Mouse (Mus musculus) lung, postnatal 25 days (tissue): ENCODE measurements around the gene Defb28.

Source experiments
- DNase-seq: peaks from one replicate; pipeline ENCODE4 v3.0.0; 2022; ENCODE audit warnings: low spot score

Defb28 gene

DNA sequence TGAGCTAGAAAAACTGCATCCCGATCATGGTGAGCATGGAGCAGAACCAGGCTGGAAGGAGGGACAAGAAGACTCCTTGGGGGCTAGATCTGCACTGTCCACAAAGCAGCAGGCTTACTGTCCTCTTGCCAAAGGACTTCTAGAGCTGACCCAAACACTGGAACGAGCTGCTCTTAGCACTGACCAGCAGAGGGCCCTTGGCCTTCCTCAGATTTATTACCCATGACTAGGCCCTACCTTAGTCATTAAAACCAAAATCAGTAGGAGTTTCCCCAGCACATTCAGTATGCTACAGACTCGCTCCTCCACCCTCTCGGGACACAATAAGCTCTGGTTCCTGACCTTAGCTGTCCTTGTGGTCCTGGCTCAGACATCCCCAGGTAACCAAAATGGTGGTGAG lies at the start of gene Defb28:
Gene Defb28 (plus strand): TSS at position 275 of the 400 bp plus-strand sequence.
- no peak for DNase-seq

DNA sequence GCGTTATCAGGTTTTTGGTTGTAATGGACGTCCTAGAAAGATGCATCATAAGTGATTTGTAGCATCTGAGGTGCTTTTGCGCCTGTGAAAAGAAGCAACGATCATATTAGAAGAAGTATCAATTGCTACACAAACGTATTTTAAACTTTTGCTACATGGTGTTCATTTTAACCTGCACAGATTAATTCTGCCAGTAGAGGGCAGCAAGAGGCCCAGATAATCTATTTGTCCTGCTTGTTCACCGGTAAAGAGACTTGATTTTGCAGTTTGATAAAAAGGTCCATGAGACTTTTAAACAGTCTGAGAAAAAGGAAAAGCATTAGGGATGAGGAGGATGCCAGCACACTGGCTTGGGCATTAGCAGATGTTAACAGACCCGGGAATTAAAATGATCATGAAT lies 47.1 kb upstream of the Defb28 start:
- DNase-seq = peak; percentile 47

DNA sequence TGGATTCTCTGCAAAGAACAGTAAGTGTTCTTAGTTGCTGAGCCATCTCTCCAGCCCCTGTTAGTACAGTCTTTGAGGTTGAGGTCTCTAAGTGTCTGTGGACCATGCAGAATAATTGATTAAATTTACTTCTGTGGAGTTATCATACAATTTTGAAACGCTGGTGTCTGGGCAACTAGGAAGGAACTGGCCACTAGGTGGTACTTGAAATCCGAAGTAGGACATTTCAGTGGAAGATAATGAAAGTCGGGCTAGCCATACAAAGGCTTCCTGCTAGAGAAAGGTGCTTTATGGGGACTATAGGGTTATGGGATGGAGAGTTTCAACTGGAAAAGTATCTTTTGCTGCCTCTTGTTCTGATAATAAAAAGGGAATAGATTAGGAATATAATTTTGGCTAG lies 45.6 kb upstream of the Defb28 start:
- no peak for DNase-seq

DNA sequence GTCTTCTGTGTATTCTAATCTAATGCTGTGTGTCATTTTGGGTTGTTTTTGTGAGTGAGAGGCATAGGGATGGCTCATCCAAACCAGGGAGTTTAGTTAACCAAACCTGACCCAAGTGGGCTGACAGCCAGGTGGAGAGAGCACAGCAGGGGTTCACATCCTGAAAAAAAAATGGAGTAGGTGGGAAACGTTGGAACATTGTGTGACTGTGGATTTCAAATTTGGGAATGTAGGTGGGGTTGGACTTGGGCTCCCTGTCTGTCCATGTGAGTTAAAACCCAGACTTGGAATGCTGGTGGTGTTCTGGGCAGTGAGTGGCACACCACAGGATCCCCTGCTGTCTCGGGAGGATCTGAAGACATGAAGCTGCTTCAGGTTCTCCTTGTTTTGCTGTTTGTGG lies 41.3 kb upstream of the Defb28 start, which contains the start of gene Defb20:
Gene Defb20 (plus strand): TSS at position 301 of the 400 bp plus-strand sequence.
- DNase-seq = no peak

DNA sequence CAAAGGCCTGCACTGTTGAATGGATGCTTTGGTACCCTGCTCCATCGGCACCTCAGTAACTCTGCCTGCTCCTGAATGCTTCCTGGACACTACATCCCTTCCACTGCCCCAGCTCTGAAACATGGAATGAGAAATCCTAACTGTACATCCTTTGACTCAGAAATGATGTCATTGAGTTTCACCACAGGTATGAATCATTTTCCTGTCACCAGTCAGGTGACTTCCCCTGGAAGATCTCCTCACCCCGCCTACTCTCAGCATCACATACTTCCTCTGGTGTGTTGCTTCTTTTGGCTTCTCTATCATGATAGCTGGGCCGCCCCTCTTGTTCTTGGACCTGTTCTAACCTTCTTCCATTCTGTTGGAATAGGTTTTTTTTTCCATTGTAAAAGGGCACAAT lies 37.2 kb upstream of the Defb28 start:
- no peak for DNase-seq

DNA sequence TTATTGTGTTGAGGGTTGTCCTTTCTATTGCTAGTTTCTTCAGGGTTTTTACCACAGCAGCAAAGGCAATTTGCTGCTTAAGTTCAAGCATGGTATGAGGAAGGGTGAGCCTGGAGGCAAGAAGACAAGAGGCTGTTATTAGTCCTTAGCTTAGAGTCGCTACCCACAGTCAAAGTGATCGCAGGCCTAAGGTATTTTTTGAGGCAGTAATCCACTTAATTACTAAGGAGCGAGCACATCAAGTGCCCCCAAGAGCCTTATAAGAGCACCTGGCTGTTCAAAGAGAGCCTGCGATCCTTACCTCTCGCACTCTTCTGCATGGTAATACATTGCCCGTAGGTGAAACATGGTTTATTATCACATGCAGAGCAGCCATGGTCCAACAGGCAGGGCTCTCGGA lies 36.3 kb upstream of the Defb28 start:
- peak; percentile 10 for DNase-seq

DNA sequence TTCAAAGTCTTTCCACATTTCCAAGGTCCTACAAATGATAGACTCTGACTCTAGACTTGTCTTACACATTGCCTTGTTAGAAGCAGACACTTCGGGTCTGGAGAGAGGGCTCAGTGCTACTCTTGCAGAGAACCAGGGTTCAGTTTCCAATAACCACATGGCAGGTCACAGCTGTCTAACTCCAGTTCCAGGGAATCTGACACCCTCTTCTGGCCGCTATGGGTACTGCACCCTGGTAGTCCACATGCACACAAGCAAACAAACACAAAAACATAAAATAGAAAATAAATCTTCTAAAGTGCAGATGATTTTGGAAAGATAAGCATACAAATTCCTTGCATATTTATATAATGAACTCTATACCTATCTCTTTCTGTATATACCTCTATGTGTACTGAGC lies 31.0 kb upstream of the Defb28 start:
- no peak for DNase-seq

DNA sequence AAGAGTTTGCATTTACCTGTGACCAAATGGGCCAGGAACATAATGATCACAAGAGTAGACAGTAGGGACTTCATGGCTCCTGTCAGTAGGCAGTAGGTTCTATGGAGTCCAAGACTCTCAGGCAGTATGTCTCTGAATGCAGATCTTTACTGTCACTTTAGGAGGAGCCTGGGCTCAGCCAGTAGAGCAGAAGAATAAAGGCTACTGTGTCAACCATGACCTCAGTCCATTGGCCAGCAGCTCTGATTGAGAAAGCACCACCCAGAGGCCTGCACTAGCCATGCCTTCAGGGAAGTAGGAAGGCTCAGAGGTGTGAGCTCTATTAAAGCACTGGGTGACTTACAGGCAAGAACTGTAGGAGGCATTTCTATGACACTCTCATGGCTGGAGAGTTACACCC lies 28.0 kb upstream of the Defb28 start, which contains the start of gene Defb22:
Gene Defb22 (minus strand): TSS at position 101 of the 400 bp plus-strand sequence.
- DNase-seq = no peak

DNA sequence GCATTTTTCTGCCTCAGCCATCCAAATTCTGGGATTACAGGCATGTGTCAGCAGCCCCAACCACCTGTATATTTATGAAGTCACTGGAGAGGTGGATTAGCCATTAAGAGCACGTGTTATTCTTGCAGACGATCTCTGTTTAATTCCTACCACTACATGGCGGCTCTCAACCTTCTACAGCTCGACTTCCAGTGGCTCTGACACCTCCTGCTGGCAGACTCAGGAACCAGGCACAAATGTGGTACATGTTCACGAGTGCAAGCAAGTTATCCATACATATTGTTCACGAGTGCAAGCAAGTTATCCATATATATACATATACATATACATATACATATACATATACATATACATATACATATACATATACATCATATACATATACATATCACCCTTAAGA lies 24.9 kb upstream of the Defb28 start:
- DNase-seq = no peak

DNA sequence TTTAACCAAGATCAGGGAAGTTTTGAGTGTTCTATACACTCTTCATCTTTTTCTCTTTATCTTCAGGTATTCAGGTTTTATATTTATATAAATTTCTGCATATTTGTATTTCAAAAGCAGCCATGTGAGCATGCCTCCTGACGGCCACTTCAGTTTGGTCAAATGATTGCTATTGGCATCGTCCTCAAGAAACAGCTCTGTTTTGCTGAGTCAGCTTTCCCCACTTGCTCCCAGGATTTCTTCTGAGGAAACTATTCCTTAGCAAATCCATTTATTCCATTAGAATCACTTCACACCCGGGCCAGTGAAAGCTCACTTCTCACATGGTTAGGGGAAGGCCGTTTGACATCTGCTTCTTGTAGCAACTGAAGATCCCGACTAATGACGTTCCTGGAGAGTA lies 20.0 kb upstream of the Defb28 start:
- DNase-seq = no peak

DNA sequence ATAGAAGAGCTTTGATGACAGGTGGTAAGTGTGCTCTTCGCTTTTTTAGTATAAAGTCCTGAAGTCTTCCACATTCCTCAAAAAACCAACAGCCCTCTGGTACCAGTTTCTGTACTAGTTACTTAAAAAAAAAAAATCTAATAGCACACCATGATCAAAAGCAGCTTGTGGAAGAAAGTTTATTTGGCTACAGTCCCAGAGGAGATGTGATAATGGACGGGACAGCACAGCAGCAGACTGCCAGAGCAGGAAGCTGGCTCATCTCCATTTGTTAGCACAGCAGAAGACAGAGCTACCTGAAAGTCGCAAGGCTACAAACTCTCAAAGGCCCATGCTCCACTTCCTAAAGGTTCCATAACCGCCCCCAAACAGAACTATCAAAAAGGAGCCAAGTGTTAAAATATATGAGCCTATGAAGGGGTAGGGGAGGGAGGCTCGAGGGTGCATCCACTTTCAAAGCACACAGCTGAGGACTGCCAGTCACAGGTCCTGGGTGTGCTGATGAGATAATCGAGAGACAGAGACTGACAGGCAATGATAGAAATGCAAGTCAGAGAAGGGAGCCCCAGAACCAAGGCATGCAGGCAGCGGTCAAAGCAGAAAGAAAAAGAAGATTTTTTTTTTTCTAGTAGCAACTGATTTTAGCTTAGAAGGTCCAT lies 17.7 kb upstream of the Defb28 start:
- no peak for DNase-seq

DNA sequence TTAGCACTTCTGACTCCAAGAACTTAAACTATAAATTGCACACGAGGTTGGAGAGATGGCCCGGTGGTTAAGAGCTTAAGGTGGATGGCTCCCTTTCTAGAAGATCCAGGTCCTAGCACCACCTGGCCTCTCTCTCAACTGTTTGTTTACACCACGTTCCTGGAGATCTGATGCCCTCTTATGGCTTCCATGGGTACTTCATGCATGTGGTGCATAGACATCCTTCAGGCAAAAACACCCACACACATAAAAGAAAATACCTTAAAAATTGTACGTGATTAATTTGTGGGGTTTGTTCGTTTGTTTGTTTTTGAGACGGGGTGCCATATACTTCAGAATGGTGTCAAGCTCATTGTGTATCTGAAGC lies 17.2 kb upstream of the Defb28 start:
- no peak for DNase-seq

DNA sequence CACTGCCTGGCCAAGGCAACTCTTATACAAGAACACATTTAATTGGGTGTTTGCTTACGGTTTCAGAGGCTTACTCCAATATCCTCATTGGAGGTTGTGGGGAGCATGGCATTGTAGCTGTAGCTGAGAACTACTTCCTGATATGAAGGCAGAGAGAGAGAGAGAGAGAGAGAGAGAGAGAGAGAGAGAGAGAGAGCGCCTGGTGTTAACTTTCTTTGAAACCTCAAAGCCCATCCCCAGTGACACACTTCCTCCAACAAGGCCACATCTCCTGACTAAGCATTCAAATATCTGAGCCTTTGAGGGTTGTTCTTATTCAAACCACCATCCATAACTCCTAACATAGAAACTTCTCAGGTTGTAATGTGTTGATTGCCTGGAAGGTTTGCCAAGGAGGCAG lies 14.1 kb upstream of the Defb28 start:
- DNase-seq = no peak

DNA sequence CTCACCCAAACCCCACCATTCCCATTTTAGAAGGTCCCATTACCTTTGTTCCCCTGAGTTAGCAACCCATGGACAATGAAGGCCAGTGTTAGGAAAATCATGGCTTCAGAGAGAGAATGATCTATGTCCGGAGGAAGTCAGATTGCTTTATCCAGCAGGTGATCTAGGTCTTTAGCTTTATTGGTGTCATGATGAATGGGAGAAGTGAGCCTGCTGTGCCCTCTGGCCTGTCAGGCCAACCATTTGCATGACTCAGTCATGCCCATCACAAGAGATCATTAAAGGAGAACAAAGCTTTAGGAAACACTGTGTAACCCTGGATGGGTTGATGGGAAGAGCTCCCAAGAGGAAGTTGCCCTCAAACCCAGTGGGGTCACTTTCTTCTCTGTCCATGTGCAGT lies 6.5 kb upstream of the Defb28 start, which contains the start of gene Defb26:
Gene Defb26 (minus strand): TSS at position 101 of the 400 bp plus-strand sequence.
- DNase-seq = no peak

DNA sequence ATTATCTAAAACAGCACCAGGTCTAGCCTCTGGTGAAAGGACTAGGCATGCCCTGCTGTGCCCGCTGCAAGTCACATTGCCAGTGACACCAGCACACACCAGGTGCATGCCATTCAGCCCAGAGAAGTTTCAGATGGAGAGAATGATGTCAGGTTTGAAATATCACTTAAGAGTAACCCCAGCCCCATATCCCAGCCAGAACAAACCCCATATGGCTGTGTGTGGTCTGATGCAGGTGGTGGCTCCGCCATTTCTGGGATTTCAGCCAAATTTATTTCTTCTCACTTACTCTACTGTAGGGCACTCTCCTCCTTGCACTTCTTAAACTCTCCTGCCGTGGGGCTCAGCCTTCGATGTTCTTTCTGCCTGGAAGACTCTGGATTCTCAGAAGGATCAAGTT lies 2.0 kb upstream of the Defb28 start:
- no peak for DNase-seq

DNA sequence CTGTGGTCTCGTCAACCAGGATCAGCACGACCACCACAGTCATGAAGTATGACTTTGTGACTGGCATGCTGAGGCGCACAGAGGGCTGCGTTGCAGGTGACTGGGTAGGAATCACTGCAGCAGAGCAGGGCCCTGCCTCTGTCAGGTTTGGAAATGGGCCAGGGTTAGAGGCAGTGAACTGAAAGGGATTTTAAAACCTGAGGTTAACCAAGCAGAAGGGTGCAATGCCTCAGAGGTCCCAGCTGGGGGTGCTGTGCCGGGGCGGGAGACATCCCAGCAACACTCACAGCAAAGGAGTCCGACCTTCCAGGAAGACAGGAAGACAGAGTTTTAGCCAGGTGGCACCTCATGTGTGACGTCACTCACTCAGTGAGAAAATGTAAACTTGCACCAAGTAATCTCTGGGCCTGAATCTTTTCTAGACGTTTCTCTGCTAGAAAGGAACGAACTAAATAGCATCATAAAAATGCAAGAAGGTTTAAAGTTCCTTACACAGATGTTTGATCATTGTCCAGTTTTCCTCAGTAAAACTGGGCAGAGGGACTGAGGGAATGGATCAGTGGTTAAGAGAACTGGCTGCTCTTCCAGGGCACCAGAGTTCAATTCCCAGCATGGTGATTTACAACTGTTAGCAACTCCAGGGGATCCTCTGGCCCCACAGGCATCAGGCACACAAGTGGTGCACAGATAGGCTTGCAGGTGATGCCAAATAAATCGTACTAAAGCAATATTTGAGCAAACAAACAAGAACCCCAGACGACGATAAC lies 22.1 kb downstream of the Defb28 start, which contains the start of gene Defb29:
Gene Defb29 (minus strand): TSS at position 155 of the 767 bp plus-strand sequence.
- no peak for DNase-seq

DNA sequence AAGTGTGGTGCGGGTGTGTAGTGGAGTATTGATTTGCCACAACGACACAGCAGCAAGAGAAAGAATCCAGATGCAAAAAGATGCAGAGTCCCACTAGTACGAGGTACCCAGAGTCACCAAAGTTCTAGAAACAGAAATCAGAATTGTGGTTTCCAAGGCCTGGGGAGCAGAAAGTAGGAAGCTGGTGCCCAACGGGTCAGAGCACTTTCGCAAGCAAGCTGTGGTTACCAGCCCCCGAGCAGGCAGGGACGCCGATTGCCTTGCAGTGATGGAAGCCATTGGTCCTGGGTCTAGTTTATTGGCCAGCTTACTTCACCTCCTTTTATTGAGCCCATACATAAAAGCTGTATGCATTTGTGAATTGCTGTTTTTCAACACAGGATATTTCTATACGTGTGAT lies 23.9 kb downstream of the Defb28 start:
- no peak for DNase-seq

DNA sequence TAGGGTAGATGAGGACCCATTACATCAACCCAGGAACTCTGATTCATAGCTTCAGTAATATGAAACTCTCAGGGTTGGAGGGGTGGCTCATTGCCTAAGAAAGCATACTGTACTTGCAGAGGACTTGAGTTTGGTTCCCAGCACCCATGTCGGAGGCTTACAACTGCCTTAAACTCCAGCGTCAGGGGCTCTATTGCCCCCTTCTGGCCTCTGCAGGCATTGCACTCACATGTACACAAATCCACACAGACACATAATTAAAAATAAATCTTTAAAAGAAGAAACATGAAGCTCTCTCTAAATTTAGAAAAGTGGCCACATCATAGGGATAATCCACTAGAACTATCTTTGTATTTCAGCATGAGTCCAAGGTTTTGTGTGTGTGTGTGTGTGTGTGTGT lies 24.8 kb downstream of the Defb28 start:
- DNase-seq = no peak

DNA sequence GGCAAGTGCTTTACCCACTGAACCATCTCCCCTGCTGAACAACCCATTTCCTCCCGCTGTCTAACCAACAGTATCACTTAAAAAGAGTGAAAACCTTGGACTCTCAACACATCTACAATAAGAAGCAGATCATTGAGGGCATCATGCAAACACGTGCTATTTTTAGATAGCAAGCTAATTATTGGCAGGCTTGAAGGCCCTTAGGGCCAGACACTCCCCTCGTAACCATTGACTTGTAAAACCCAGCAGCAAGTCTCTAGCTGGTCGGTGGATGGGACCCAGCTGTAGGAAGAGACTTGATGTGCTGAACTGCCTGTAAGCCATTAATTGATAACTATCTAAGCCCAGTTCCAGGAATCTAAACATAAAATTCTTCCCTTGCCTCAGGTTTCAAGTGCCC lies 25.4 kb downstream of the Defb28 start:
- DNase-seq = peak; percentile 3

DNA sequence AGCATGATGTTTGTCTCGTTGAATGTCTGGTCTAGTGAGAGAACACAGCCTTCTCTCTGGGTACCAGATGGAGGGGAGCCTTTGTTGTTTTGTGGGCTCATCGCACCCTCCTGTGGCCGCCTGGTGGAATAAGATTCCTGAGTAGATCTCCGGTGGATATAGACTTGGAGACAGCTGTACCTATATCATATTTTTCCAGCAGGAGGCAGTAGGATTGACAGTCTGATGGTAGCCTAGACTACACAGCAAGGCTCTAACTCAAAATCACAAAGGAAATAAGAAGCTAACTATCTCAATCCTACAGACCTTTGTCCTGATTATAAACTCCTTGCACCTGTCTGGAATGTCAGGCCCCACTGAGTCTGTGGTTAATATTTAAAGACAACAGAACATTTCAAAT lies 26.6 kb downstream of the Defb28 start:
- peak; percentile 12 for DNase-seq

DNA sequence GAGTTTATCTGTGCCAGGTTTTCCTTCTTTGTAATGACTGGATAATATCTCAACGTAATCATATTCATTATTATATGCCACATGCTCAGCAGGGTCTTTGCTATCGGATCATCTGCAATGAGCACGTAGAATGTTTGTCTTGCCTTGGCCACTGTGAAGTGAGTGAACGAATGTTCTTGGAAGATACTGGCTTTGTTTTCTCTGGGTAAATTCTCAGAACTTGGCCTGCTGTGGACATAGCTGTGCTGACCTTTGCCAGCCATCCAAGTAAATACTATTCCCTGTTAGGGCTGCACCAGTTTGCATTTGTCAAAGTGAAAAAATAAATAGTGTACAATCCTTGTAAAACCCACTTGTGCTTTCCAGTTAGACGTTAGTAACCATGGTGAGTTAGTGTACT lies 30.1 kb downstream of the Defb28 start:
- no peak for DNase-seq

DNA sequence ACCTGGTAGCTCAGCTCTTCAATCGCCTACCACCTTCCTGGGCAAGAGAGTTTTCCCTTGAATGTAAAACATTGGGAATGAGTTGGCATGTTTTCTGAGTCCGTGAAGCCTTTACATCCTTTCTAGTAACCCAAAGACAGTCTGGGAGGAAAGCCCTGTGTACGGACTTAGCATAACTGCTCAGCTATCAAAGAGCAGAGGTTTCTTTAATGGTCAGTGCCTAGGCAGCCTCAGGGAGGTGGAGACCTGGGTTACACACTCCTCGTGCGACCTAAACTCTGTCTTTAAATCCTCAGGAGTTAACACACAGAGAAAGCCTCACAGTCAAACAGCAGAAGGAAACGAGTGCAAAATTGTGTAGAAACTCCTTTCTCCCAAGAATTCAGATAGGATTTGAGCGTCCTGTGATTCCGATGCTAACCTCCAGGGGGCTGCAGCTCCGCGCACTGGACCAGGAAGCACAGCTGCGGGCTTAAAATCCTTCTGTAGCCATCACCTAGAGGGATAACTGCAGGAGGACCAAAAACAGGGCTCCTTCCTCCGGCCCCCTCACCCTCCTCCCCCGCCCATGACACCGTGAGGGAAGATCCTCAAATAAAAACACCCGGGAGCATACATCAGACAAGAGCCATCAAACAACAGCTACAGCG lies 35.8 kb downstream of the Defb28 start:
- DNase-seq = peak; percentile 15

DNA sequence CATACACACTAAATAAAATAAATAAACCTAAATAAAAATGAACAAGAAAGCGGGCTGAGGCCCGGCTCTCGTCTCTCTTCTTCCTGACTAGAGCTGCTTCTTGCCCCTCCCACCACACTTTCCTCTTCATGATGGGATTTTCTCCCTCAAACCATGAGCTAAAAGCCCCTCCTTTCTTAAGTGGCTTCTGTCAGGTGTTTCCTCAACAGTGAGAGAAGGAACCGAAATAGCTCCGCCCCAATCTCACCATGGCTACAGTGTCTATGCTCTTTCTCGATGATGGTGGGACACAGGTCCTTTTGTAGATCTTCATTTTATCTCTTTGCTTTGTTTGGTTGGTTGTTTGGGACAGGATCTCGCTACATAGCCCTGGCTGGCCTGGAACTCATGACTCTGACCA lies 38.6 kb downstream of the Defb28 start:
- no peak for DNase-seq
